11 mouse cellular contexts compared by ENCODE assay signal in genomic region chr12:113487693-113488092, GRCm38 (mm10). TPM values are rescaled to one million over a fixed set of nuclear protein-coding genes. Genes with fewer than 3 reads are reported as not detected.
DNase-seq lines count a peak whose midpoint lies in the region; ATAC-seq and TF ChIP-seq lines count a peak whose summit lies in the region.
"Not testable (repeated sequence)": the region's sequence is repeated elsewhere in the genome, so short reads cannot be mapped to it uniquely, and the experiment has no call there.
"Had no signal": no experiment of that assay in that cellular context is flagged by ENCODE, and none has a peak within 500 bp of the region (broad histone marks: within the 10 kb centered on the region; RNA-seq: fewer than 3 reads in every experiment).

No protein-coding gene starts in this region.

- H3K27ac ChIP-seq in kidney, postnatal 0 days; limb, embryonic 11.5 days (replicated peaks; ENCODE audit: low read depth, low read length): not testable (repeated sequence)

- not testable (repeated sequence) for H3K36me3 ChIP-seq in kidney, postnatal 0 days (ENCODE audit: insufficient read depth, low read length); limb, embryonic 11.5 days (ENCODE audit: control insufficient read depth, insufficient read depth, low read length)

- ATAC-seq in kidney, postnatal 0 days (replicated peaks; ENCODE audit: low FRiP score, low read depth); limb, embryonic 11.5 days (ENCODE audit: insufficient number of reproducible peaks, low FRiP score, low TSS enrichment, low read depth): not testable (repeated sequence)

- not testable (repeated sequence) for H3K9ac ChIP-seq in kidney, postnatal 0 days (ENCODE audit: low read depth, low read length); limb, embryonic 11.5 days (ENCODE audit: low read length)

- DNase-seq in 3134 (ENCODE audit: extremely low read depth, insufficient read length, low spot score), result peak; percentile 10
- DNase-seq in adrenal gland, adult 18-20 months (ENCODE audit: low spot score in 2 of 2), result peak; percentile 62 to 70
- DNase-seq in embryo, embryonic 10 days (ENCODE audit: low spot score), result peak; percentile 51
- peak; percentile 55 for DNase-seq in heart, adult 8-10 months (ENCODE audit: low spot score)
- DNase-seq in kidney, postnatal 0 days (ENCODE audit: low spot score), result peak; percentile 62
- peak; percentile 53 for DNase-seq in limb, embryonic 11.5 days (ENCODE audit: low spot score)
- peak; percentile 49 to 60 for DNase-seq in monocyte, adult 2 months (ENCODE audit: low read depth in 1 of 2, low spot score in 2 of 2)
- DNase-seq in spleen, postnatal 14 days (ENCODE audit: low spot score in 2 of 2), result peak; percentile 20 to 31

- not testable (repeated sequence) for H3K4me2 ChIP-seq in kidney, postnatal 0 days (ENCODE audit: low read length); limb, embryonic 11.5 days (ENCODE audit: low read depth, severe bottlenecking)

- H3K4me3 ChIP-seq in kidney, postnatal 0 days (replicated peaks; ENCODE audit: low read depth, low read length); limb, embryonic 11.5 days (ENCODE audit: low read depth, low read length): not testable (repeated sequence)

- not testable (repeated sequence) for H3K4me1 ChIP-seq in kidney, postnatal 0 days (replicated peaks; ENCODE audit: insufficient read depth, low read length); limb, embryonic 11.5 days (ENCODE audit: control insufficient read depth, insufficient read depth, low read length)

- H3K9me3 ChIP-seq in kidney, postnatal 0 days (replicated peaks; ENCODE audit: low read length); limb, embryonic 11.5 days (ENCODE audit: control insufficient read depth, low read length): not testable (repeated sequence)

- H3K27me3 ChIP-seq in kidney, postnatal 0 days (ENCODE audit: insufficient read depth, low read length); limb, embryonic 11.5 days (ENCODE audit: control insufficient read depth, insufficient read depth, low read length): not testable (repeated sequence)

- peak; percentile 79 for TF ChIP-seq CTCF in kidney, postnatal 0 days (IDR thresholded peaks at IDR 0.05; ENCODE audit: low read depth)

RNA-seq across cellular contexts. Expression of gene Adam6b, which starts 1.6 kb away (rescaled TPM):
- not detected for total RNA-seq in adrenal gland, adult 18-20 months (2021)
- not detected for total RNA-seq in heart, adult 8-10 months (2022)
- not detected in 2 replicates for polyA plus RNA-seq in kidney, postnatal 0 days (2015; fragmentation: Nextera tagmentation; extraction: Ambion mirVana)
- polyA plus RNA-seq in limb, embryonic 11.5 days (2014; fragmentation: Nextera tagmentation; extraction: Ambion mirVana), result not detected in 2 replicates
- polyA plus RNA-seq: C2C12; neural tube, embryonic 13.5 days had no signal

RNA-seq across cellular contexts. Expression of gene Adam6a, which starts 56.0 kb away (rescaled TPM):
- not detected for total RNA-seq in adrenal gland, adult 18-20 months (2021)
- total RNA-seq in heart, adult 8-10 months (2022), result not detected
- polyA plus RNA-seq in kidney, postnatal 0 days (2015; fragmentation: Nextera tagmentation; extraction: Ambion mirVana), result not detected in 2 replicates
- not detected in 2 replicates for polyA plus RNA-seq in limb, embryonic 11.5 days (2014; fragmentation: Nextera tagmentation; extraction: Ambion mirVana)
- polyA plus RNA-seq: C2C12; gonadal fat pad, adult 2 months; neural tube, embryonic 13.5 days had no signal

Comparison
In these comparisons a context has a peak if more than half of its experiments do, and no peak if none do; other contexts are left out.
1. DNase-seq: peak in every context shown above with its lines; median percentile 66 in adrenal gland, adult 18-20 months; 62 in kidney, postnatal 0 days; 55 in heart, adult 8-10 months; 54 in monocyte, adult 2 months; 53 in limb, embryonic 11.5 days; 51 in embryo, embryonic 10 days; 26 in spleen, postnatal 14 days; 10 in 3134.